Mouse (Mus musculus) limb, embryonic 13.5 days (tissue): ENCODE measurements around the gene Dnah10. TPM values are rescaled to one million over a fixed set of nuclear protein-coding genes. Genes with fewer than 3 reads are reported as not detected.

Experiments used
- ATAC-seq: fragments of 200-750 bp; cut with Nextera tagmentation; 2 replicates; pipeline ENCODE4 v1.8.0; 2017; ENCODE audit warnings: low read depth, moderate number of reproducible peaks, moderate TSS enrichment; ENCODE audit not compliant: low FRiP score
- H3K27ac ChIP-seq: fragments of 300-500 bp; sonication (generic); 2 replicates; pipeline ENCODE4 v1.5.1; 2015; ENCODE audit warnings: inconsistent platforms, mild to moderate bottlenecking, moderate library complexity
- H3K27me3 ChIP-seq: fragments of 300-500 bp; sonication (generic); 2 replicates; pipeline ENCODE4 v1.6.1; 2015; ENCODE audit warnings: mild to moderate bottlenecking, inconsistent platforms
- H3K36me3 ChIP-seq: fragments of 300-500 bp; sonication (generic); 2 replicates; pipeline ENCODE4 v1.6.1; 2015; ENCODE audit warnings: inconsistent platforms, mild to moderate bottlenecking, moderate library complexity
- H3K4me1 ChIP-seq: fragments of 300-500 bp; sonication (generic); 2 replicates; pipeline ENCODE4 v1.6.1; 2015; ENCODE audit warnings: inconsistent platforms
- H3K4me2 ChIP-seq: fragments of 300-500 bp; sonication (generic); replicated peaks from 2 replicates; pipeline ENCODE4 v1.6.1; 2015; ENCODE audit warnings: inconsistent platforms, mild to moderate bottlenecking, moderate library complexity
- H3K4me3 ChIP-seq: fragments of 300-500 bp; sonication (generic); 2 replicates; pipeline ENCODE4 v1.5.1; 2015; ENCODE audit warnings: moderate library complexity, mild to moderate bottlenecking, inconsistent platforms
- H3K9ac ChIP-seq: fragments of 300-500 bp; sonication (generic); 2 replicates; pipeline ENCODE4 v1.6.1; 2015; ENCODE audit warnings: mild to moderate bottlenecking, inconsistent platforms
- H3K9me3 ChIP-seq: fragments of 300-500 bp; sonication (generic); 2 replicates; pipeline ENCODE4 v1.6.1; 2016; ENCODE audit warnings: inconsistent platforms
- WGBS: fragments of 180-500 bp; shearing (Covaris S2); methylation state at CpG from one replicate; pipeline ENCODE4 v1.1.7; 2015; 5-methylcytosine and 5-hydroxymethylcytosine counted together
- polyA plus RNA-seq: library from polyadenylated mRNA; unstranded; fragments of >200 nt; fragmentation: Nextera tagmentation; extraction: Ambion mirVana; gene quantifications from 2 replicates; pipeline ENCODE4 v1.2.1, GENCODE M21; 2015

Gene Dnah10
- polyA plus RNA-seq, result 0.11 and 0.40 TPM in 2 replicates

DNA sequence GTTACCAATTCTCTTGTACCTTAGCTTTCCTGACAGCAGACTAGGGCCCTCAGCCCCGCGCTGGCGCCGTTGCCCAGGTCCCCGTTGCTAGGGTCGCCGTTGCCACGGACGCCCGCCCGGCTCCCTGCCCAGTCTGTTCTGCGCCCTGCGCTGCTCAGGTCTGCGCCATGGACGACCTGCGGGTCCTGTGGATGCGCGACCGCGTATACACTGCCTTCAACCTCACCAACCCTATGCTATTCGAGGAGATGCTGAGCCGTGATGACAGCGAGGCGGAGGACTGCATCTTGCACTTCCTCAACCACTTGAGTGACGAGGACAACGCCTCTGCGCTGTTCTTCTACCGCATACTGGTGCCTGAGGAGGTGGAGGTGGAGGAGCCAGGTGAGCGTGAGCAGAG lies at the start of gene Dnah10:
Gene Dnah10 (plus strand): TSS at position 89 of the 400 bp plus-strand sequence.
- H3K9me3 ChIP-seq, result no peaks in the 10 kb centered on the region
- ATAC-seq, result no peak
- H3K4me1 ChIP-seq, result peaks cover 5% of the 10 kb centered on the region; the same call in 1 of the 2 replicates

DNA sequence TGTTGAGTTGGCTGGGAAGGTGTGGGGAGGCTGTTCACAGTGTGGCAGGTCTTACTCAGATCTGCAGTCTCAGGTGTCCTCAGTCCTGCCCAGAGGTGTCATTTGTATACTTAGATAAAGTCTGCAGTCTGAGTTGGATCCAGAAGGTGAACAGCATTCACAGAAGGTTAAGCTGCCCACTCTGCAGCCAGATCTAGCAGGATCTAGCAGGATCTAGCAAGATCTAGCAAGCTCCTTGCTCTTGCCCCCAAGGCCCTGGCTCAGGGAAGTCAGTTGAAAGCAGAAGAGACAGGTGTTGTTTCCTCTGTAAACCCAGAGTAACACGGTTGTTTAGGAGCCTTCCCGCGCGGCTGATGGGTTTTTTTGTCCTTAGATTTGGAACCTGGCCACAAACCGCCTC lies 11.1 kb upstream of the Dnah10 start:
- Histone ChIP-seq H3K4me2 (no peak overlapping the region), H3K27me3 (no peaks in the 10 kb centered on the region), H3K9me3 (no peaks in the 10 kb centered on the region), H3K27ac (no peak overlapping the region), H3K4me1 (no peaks in the 10 kb centered on the region), H3K36me3 (peaks cover 82% of the 10 kb centered on the region), H3K4me3 (no peak overlapping the region), H3K9ac (no peak overlapping the region)
- no peak for ATAC-seq
- WGBS, result 89% methylated on average over 5 of the region's 5 CpGs

More for the DNA sequence above, at the start of gene Dnah10:
- Histone ChIP-seq H3K27me3 (no peaks in the 10 kb centered on the region), H3K36me3 (peaks cover 42% of the 10 kb centered on the region), H3K27ac (no peak within 1 kb of the TSS), H3K4me2 (peak within 1 kb of the TSS; percentile 38), H3K9ac (peak within 1 kb of the TSS; percentile 26; the same call in 1 of the 2 replicates), H3K4me3 (no peak within 1 kb of the TSS)
- 15% methylated on average over 29 of the region's 29 CpGs for WGBS

DNA sequence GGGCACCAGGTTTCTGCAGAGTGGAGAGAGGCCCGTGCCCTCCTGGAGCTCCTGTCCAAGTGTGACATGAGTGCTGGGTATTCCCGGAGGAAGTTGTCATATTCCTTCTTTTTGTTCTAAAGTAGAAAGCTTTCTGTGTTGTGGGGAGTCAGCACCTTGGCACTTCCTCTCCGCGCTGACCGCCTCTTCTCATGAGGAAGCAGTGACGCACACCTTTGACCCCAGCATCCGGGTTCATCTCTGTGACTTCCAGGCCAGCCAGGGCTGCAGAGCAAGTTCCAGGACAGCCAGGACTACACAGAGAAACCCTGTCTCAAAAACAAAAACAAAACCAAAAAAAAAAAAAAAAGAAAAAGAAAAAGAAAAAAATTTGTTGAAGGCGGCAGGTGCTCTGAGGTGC lies 9.8 kb upstream of the Dnah10 start:
- Histone ChIP-seq H3K27me3 (no peaks in the 10 kb centered on the region), H3K4me3 (no peak overlapping the region), H3K4me1 (no peaks in the 10 kb centered on the region), H3K9ac (no peak overlapping the region), H3K27ac (no peak overlapping the region), H3K4me2 (no peak overlapping the region), H3K36me3 (peaks cover 96% of the 10 kb centered on the region), H3K9me3 (no peaks in the 10 kb centered on the region)
- no peak for ATAC-seq
- 90% methylated on average over 8 of the region's 8 CpGs for WGBS

DNA sequence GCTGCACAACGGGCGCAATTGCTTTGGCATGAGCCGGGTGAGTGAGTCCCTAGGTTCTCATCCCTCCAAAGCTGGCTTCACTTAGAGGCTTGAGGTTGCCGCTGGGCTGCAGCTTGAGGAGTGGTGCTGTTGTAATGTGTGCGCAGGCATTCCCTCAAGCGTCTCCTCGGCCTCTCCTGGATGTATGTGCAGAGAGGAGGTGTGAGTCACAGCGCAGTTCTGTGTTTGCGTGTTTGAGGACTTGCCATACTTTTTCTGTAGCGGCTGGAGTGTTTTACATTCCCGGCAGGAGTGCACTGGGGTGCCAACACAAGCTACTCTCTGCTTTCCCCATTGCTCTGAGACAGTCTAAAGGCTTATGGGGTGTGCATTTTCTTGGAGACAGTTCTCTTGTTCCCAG lies 6.9 kb upstream of the Dnah10 start:
- H3K9ac ChIP-seq, result no peak overlapping the region
- H3K27ac ChIP-seq, result no peak overlapping the region
- H3K9me3 ChIP-seq, result no peaks in the 10 kb centered on the region
- H3K4me1 ChIP-seq, result no peaks in the 10 kb centered on the region
- no peak overlapping the region for H3K4me3 ChIP-seq
- no peak overlapping the region for H3K4me2 ChIP-seq
- ATAC-seq, result no peak
- WGBS, result 95% methylated on average over 11 of the region's 11 CpGs
- H3K36me3 ChIP-seq, result peaks cover 99% of the 10 kb centered on the region
- no peaks in the 10 kb centered on the region for H3K27me3 ChIP-seq

DNA sequence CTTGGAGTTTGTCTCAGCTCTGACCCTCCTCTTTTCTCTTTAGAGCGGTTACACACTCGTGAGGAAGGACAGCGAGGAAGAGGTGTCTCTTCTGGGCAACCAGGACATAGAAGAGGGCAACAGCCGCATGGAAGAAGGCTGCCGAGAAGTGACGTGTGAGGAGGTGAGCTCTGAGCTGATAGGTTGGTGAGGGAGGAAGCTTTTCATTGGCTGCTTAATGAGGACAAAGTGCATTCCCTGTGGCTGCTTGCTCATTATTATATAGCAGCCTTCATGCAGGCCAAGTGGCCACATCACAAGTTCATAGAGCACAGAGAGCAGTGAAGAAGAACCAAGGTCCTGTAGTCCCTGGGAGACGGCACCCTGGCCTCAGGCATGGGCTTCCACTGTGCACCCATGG lies 6.5 kb upstream of the Dnah10 start:
- Histone ChIP-seq H3K4me1 (no peaks in the 10 kb centered on the region), H3K27ac (no peak overlapping the region), H3K4me3 (no peak overlapping the region), H3K4me2 (no peak overlapping the region), H3K9ac (no peak overlapping the region), H3K36me3 (peaks cover 99% of the 10 kb centered on the region), H3K27me3 (no peaks in the 10 kb centered on the region), H3K9me3 (no peaks in the 10 kb centered on the region)
- no peak for ATAC-seq
- WGBS, result 84% methylated on average over 7 of the region's 7 CpGs

DNA sequence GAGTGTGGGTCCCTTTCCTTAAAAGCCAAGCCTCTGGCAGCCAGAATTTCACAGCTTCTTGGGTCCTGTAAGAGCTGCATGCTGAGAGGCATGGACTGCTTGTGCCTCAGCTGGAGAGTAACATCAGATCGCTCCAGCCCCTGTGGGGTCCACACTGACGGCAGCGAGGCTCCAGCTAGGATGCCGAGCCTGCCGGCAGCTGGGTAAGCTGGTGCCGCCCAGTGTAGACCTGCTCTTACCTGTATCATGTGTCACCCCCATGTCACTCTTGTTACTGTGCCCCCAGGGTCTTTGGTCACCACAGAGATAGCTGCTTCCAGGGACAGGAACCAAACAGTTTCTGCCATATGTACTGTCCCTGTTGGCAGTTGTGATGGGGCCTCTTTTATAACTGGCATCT lies 1.8 kb upstream of the Dnah10 start:
- no peak for ATAC-seq
- 87% methylated on average over 6 of the region's 6 CpGs for WGBS

DNA sequence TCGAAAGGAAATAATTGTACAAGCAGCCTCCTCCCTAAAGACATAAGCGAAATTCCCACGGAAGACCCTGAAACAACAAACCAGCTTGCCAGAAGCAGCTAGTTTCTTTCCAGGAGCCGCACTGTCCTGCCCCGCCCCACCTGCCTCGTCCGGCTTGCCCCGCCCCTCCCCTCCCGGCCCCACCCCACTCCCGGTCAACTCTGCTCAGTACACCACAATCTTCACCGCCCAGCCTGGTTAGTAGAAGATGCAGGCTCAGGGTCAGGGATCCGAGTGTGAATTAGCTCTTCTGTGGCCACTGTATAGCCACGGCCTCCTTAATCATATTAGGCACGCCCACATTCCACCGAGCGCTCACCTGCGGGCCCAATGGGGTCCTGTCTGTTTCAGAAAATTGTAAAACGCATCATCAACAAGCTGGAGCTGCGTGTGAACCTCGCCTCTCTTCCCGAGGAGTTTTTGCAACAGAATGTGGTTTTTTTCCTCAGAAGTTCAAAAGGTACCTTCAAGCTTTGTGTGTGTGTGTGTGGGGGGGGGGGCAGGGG lies 4.8 kb downstream of the Dnah10 start:
- H3K36me3 ChIP-seq, result no peaks in the 10 kb centered on the region
- peak; percentile 24; the same call in 1 of the 2 replicates for ATAC-seq
- no peak overlapping the region for H3K9ac ChIP-seq
- peak overlapping the region; percentile 30 for H3K4me3 ChIP-seq
- no peak overlapping the region for H3K27ac ChIP-seq
- no peaks in the 10 kb centered on the region for H3K9me3 ChIP-seq
- WGBS, result 15% methylated on average over 21 of the region's 21 CpGs
- H3K4me1 ChIP-seq, result peaks cover 5% of the 10 kb centered on the region; the same call in 1 of the 2 replicates
- H3K27me3 ChIP-seq, result no peaks in the 10 kb centered on the region
- peak overlapping the region; percentile 59 for H3K4me2 ChIP-seq

More for the DNA sequence above, 1.8 kb upstream of the Dnah10 start:
- Histone ChIP-seq H3K4me1 (no peaks in the 10 kb centered on the region), H3K27me3 (no peaks in the 10 kb centered on the region), H3K9ac (no peak overlapping the region), H3K4me2 (no peak overlapping the region), H3K36me3 (peaks cover 61% of the 10 kb centered on the region), H3K4me3 (no peak overlapping the region), H3K9me3 (no peaks in the 10 kb centered on the region), H3K27ac (no peak overlapping the region)

DNA sequence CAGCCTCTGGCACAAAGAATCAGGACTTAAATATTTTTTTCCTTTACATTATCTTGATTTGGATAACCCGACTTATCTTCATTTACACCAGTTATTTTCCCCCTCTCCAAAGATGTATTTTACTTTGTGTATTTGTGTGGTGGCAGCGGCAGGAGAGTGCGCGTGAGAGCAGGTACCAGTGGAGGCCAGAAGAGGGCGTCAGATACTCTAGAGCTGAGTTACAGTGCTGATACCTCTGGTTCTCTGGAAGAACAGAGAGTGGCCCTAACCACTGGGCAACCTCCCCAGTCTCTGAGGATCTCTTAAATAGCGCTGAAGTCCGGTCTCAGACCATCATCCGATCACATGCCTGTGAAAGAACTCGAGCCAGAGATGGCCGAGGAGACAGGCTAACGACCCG lies 9.1 kb downstream of the Dnah10 start:
- peaks cover 5% of the 10 kb centered on the region; the same call in 1 of the 2 replicates for H3K4me1 ChIP-seq
- H3K9me3 ChIP-seq, result no peaks in the 10 kb centered on the region
- no peak overlapping the region for H3K9ac ChIP-seq
- no peaks in the 10 kb centered on the region for H3K36me3 ChIP-seq
- ATAC-seq, result no peak
- no peaks in the 10 kb centered on the region for H3K27me3 ChIP-seq
- H3K4me3 ChIP-seq, result no peak overlapping the region
- H3K27ac ChIP-seq, result no peak overlapping the region
- whole genome bisulfite sequencing, result 88% methylated on average over 12 of the region's 12 CpGs
- H3K4me2 ChIP-seq, result no peak overlapping the region

DNA sequence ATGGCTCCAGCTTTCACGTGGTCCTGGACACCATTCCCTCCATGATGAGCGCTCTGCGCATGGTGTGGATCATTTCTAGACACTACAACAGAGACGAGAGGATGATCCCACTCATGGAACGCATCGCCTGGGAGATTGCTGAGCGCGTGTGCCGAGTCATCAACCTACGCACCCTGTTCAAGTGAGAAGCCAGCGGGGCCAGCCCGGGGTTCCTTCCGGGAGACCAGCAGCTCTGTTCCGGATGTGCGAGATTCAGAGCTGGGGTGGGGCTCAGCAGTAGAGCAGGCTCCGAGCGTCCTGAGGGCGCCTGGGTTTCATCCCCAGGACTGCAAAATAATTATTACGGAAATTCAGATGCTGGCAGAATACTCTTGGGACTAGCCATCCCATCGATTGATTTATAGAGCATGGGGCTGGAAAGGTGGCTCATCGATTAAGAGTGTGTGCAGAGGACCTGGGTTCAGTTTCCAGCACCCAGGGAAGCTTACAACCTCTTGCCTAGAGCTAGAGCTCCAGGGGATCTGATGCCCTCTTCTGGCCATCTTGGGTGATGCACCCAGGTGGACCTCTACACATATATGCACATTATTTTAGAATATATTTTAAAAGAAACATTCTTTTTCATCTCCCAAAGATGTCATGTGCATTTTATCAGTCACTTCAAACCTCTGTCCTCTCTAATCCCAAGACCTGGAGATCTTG lies 17.2 kb downstream of the Dnah10 start:
- no peak overlapping the region for H3K4me3 ChIP-seq
- H3K4me1 ChIP-seq, result no peaks in the 10 kb centered on the region
- ATAC-seq, result no peak
- no peak overlapping the region for H3K4me2 ChIP-seq
- no peaks in the 10 kb centered on the region for H3K36me3 ChIP-seq
- no peak overlapping the region for H3K27ac ChIP-seq
- WGBS, result 96% methylated on average over 21 of the region's 21 CpGs
- H3K27me3 ChIP-seq, result no peaks in the 10 kb centered on the region
- H3K9me3 ChIP-seq, result peaks cover 7% of the 10 kb centered on the region; the same call in 1 of the 2 replicates
- no peak overlapping the region for H3K9ac ChIP-seq

DNA sequence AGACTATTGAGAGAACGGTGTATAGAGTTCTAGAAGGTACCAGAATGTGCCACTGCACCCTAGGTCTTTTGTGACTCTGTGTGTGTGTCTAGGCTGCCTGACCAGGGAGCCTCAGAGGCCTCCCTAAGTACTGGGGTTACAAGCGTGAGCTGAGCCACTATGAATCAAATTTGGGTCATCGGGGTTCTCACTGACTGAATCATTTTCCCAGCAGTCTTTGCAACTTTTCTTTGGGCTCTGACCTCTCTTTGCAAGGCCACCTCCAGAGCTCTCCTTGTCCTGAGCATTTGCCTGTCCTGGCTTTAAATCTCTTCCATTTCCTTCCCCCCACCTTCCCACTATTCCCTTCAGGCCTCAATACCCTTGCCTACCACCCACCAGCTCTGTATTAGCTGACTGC lies 19.0 kb downstream of the Dnah10 start:
- ATAC-seq, result no peak
- Histone ChIP-seq H3K27me3 (no peaks in the 10 kb centered on the region), H3K36me3 (no peaks in the 10 kb centered on the region), H3K4me2 (no peak overlapping the region), H3K9me3 (peaks cover 7% of the 10 kb centered on the region; the same call in 1 of the 2 replicates), H3K4me3 (no peak overlapping the region), H3K4me1 (no peaks in the 10 kb centered on the region), H3K27ac (no peak overlapping the region), H3K9ac (no peak overlapping the region)
- WGBS, result 86% methylated on average over 3 of the region's 3 CpGs

DNA sequence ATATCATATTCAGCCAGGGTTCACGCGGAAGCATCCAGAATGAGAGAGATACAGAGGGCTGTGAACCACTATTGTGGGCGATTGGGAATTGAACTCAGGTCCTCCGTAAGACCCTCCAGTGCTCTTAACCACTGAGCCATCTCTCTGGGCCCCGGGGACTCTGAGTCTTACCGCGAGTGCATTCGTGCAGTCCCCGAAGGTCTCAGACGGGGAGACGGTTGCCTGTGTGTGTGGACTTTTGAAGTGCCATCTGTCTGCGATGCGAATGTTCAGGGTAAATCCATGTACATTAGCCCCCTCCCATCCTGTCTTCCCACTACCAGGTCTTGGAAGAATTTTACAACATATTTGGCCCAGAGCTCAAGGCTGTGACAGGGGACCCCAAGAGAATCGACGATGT lies 21.3 kb downstream of the Dnah10 start:
- Histone ChIP-seq H3K36me3 (no peaks in the 10 kb centered on the region), H3K4me3 (no peak overlapping the region), H3K27ac (no peak overlapping the region), H3K27me3 (no peaks in the 10 kb centered on the region), H3K9ac (no peak overlapping the region), H3K4me1 (no peaks in the 10 kb centered on the region), H3K4me2 (no peak overlapping the region), H3K9me3 (no peaks in the 10 kb centered on the region; the same call in 1 of the 2 replicates)
- WGBS, result 91% methylated on average over 15 of the region's 15 CpGs
- ATAC-seq, result no peak

DNA sequence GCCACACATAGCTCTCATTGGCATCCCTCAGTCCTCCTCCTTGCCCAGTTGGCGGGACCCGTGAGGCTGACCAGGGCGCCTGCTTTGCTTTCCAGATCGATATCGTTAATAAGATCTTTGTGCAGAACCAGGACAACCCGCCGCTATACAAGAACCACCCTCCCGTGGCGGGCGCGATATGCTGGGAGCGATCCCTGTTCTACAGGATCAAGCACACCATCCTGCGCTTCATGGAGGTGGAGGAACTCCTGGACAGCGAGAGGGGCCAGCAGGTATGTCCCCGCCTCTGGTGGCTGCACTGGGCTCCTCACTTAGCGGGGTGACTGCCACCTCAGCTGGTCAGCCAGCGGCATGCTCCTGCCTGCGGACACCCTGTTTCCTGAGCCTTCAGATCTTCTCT lies 23.4 kb downstream of the Dnah10 start:
- Histone ChIP-seq H3K4me1 (no peaks in the 10 kb centered on the region), H3K4me2 (no peak overlapping the region), H3K4me3 (no peak overlapping the region), H3K9ac (no peak overlapping the region), H3K36me3 (no peaks in the 10 kb centered on the region), H3K27me3 (no peaks in the 10 kb centered on the region), H3K27ac (no peak overlapping the region), H3K9me3 (no peaks in the 10 kb centered on the region)
- ATAC-seq, result no peak
- WGBS, result 89% methylated on average over 18 of the region's 18 CpGs

DNA sequence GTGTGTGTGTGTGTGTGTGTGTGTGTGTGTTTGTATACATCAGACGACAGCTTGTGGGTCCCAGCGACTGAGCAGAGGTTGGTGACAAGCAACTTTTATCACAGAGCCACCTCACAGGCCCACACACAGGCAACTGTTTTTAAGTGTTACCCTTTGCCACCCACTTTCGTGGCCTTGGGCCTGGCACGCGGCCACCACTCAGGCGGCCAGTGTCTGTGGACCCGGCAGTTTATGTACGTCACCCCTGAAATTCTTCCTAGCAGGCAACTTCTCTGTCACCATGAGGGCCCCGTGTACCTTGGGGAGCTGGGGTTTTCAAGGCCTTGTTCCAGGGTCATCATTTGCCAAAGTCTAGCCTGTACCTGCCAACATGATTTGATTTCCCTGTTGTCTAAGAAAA lies 26.8 kb downstream of the Dnah10 start:
- Histone ChIP-seq H3K27ac (no peak overlapping the region), H3K27me3 (no peaks in the 10 kb centered on the region), H3K4me1 (no peaks in the 10 kb centered on the region), H3K9ac (no peak overlapping the region), H3K9me3 (no peaks in the 10 kb centered on the region), H3K4me3 (no peak overlapping the region), H3K36me3 (no peaks in the 10 kb centered on the region), H3K4me2 (no peak overlapping the region)
- 87% methylated on average over 9 of the region's 9 CpGs for WGBS
- ATAC-seq, result no peak
